Mouse (Mus musculus): Measurements from ENCODE around the gene Hypm.

Hypm gene

GRCm38 (mm10) chrX:9846628-9847027, at the start of gene Hypm:
Gene Hypm, plus strand, starts transcription at chrX:9846928.
- WGBS = 89% methylated on average over 3 of the region's 3 CpGs

GRCm38 (mm10) chrX:9810101-9810500, 36.6 kb upstream of the Hypm start:
- 52% methylated on average over 1 of the region's 1 CpGs for WGBS

- WGBS = 69% methylated on average over 2 of the region's 2 CpGs
Observed at GRCm38 (mm10) chrX:9834779-9835178, 11.9 kb upstream of the Hypm start.

- WGBS = 54% methylated on average over 1 of the region's 1 CpGs
Observed at GRCm38 (mm10) chrX:9849403-9849802, 2.7 kb downstream of the Hypm start, which contains the start of gene H2al3. Gene H2al3, plus strand, starts transcription at chrX:9849703.

GRCm38 (mm10) chrX:9861859-9862258, 15.1 kb downstream of the Hypm start:
- 87% methylated on average over 2 of the region's 2 CpGs for WGBS

- 88% methylated on average over 2 of the region's 2 CpGs for WGBS
Observed at GRCm38 (mm10) chrX:9875519-9875918, 28.8 kb downstream of the Hypm start.

GRCm38 (mm10) chrX:9885322-9885721, 38.6 kb downstream of the Hypm start, which contains the start of gene Sytl5:
Gene Sytl5, plus strand, starts transcription at chrX:9885622.
- 83% methylated on average over 2 of the region's 2 CpGs for WGBS

Data from cerebral cortex, adult 2 months (tissue).